Mouse (Mus musculus): ENCODE measurements at regions not wholly inside any gene's neighbourhood (a gene's known extent, or its start where the extent isn't known, plus 50 kb on each side); places are given as distances from the start of the nearest gene placed in this dataset.

GRCm38 (mm10) chr17:79163983-79164382 is 112.3 kb downstream of the Qpct start:
- H3K9me3 ChIP-seq: no peaks in the 10 kb centered on the region
- no peaks in the 10 kb centered on the region for H3K36me3 ChIP-seq
- 0 out of 2 replicates have a peak overlapping the region, but pooled peaks have one; percentile 43 for H3K27ac ChIP-seq
- H3K4me3 ChIP-seq: no peak overlapping the region
- H3K4me1 ChIP-seq: peaks cover 15% of the 10 kb centered on the region
- ATAC-seq (ENCODE audit: insufficient number of reproducible peaks, low FRiP score, low TSS enrichment, low read depth): no peak
- no peak overlapping the region for H3K4me2 ChIP-seq
- 45% methylated on average over 6 of the region's 6 CpGs for WGBS
- H3K27me3 ChIP-seq: no peaks in the 10 kb centered on the region
- H3K9ac ChIP-seq: no peak overlapping the region

GRCm38 (mm10) chr17:79154138-79154537 is 102.4 kb downstream of the Qpct start:
- no peak overlapping the region for H3K27ac ChIP-seq
- no peaks in the 10 kb centered on the region for H3K4me1 ChIP-seq
- WGBS: 64% methylated on average over 2 of the region's 2 CpGs
- no peaks in the 10 kb centered on the region for H3K36me3 ChIP-seq
- no peak for ATAC-seq (ENCODE audit: insufficient number of reproducible peaks, low FRiP score, low TSS enrichment, low read depth)
- H3K4me3 ChIP-seq: no peak overlapping the region
- no peaks in the 10 kb centered on the region for H3K27me3 ChIP-seq
- no peak overlapping the region for H3K4me2 ChIP-seq
- H3K9me3 ChIP-seq: no peaks in the 10 kb centered on the region
- no peak overlapping the region for H3K9ac ChIP-seq

GRCm38 (mm10) chr17:79152823-79153222 is 101.1 kb downstream of the Qpct start:
- ATAC-seq (ENCODE audit: insufficient number of reproducible peaks, low FRiP score, low TSS enrichment, low read depth): no peak
- H3K36me3 ChIP-seq: no peaks in the 10 kb centered on the region
- WGBS: 71% methylated on average over 3 of the region's 3 CpGs
- no peaks in the 10 kb centered on the region for H3K27me3 ChIP-seq
- H3K4me3 ChIP-seq: no peak overlapping the region
- no peak overlapping the region for H3K4me2 ChIP-seq
- H3K9me3 ChIP-seq: no peaks in the 10 kb centered on the region
- no peak overlapping the region for H3K9ac ChIP-seq
- no peaks in the 10 kb centered on the region for H3K4me1 ChIP-seq
- no peak overlapping the region for H3K27ac ChIP-seq

- H3K9ac ChIP-seq: no peak overlapping the region
- 73% methylated on average over 3 of the region's 3 CpGs for WGBS
- ATAC-seq (ENCODE audit: insufficient number of reproducible peaks, low FRiP score, low TSS enrichment, low read depth): no peak
Measured at GRCm38 (mm10) chr17:79147883-79148282, 96.2 kb downstream of the Qpct start.

GRCm38 (mm10) chr17:79144913-79145625 is 93.4 kb downstream of the Qpct start:
- 8% methylated on average over 2 of the region's 2 CpGs for WGBS
- no peak overlapping the region for H3K4me2 ChIP-seq
- ATAC-seq (ENCODE audit: insufficient number of reproducible peaks, low FRiP score, low TSS enrichment, low read depth): peak; percentile 88
- H3K4me3 ChIP-seq: no peak overlapping the region
- H3K27ac ChIP-seq: peak overlapping the region; percentile 33; the same call in 1 of the 2 replicates
- no peaks in the 10 kb centered on the region for H3K36me3 ChIP-seq
- H3K4me1 ChIP-seq: peaks cover 12% of the 10 kb centered on the region; the same call in 1 of the 2 replicates
- 0 out of 2 replicates have a peak, but pooled peaks cover 3% of the 10 kb centered on the region for H3K27me3 ChIP-seq
- H3K9ac ChIP-seq: no peak overlapping the region
- no peaks in the 10 kb centered on the region for H3K9me3 ChIP-seq

More at GRCm38 (mm10) chr17:79147883-79148282, 96.2 kb downstream of the Qpct start:
- no peak overlapping the region for H3K27ac ChIP-seq
- no peaks in the 10 kb centered on the region for H3K36me3 ChIP-seq
- H3K27me3 ChIP-seq: no peaks in the 10 kb centered on the region
- H3K4me3 ChIP-seq: no peak overlapping the region
- no peak overlapping the region for H3K4me2 ChIP-seq
- no peaks in the 10 kb centered on the region for H3K9me3 ChIP-seq
- peaks cover 12% of the 10 kb centered on the region; the same call in 1 of the 2 replicates for H3K4me1 ChIP-seq

GRCm38 (mm10) chr17:79143031-79143430 is 91.3 kb downstream of the Qpct start:
- H3K4me1 ChIP-seq: peaks cover 12% of the 10 kb centered on the region; the same call in 1 of the 2 replicates
- H3K4me3 ChIP-seq: no peak overlapping the region
- H3K9me3 ChIP-seq: no peaks in the 10 kb centered on the region
- no peak for ATAC-seq (ENCODE audit: insufficient number of reproducible peaks, low FRiP score, low TSS enrichment, low read depth)
- H3K36me3 ChIP-seq: no peaks in the 10 kb centered on the region
- no peak overlapping the region for H3K9ac ChIP-seq
- WGBS: 37% methylated on average over 1 of the region's 1 CpGs
- H3K27ac ChIP-seq: no peak overlapping the region
- no peak overlapping the region for H3K4me2 ChIP-seq
- 0 out of 2 replicates have a peak, but pooled peaks cover 3% of the 10 kb centered on the region for H3K27me3 ChIP-seq

Data from limb, embryonic 15.5 days (tissue).